ENCODE assay signal across 8 mouse cellular contexts in genomic region chr16:10522811-10523210, GRCm38 (mm10).
DNase-seq lines count a peak whose midpoint lies in the region.

No protein-coding gene starts in this region.

- DNase-seq in cerebellum, adult 8-10 months, result peak; percentile 61
- no peak for DNase-seq in cerebellum, adult 11 months
- DNase-seq in ovary, postnatal 14 days (ENCODE audit: low spot score), result peak; percentile 74
- no peak for DNase-seq in ovary, postnatal 10 days (ENCODE audit: low spot score)
- peak; percentile 56 for DNase-seq in embryo, embryonic 10 days (ENCODE audit: low spot score)
- peak; percentile 85 for DNase-seq in kidney, postnatal 10 days
- DNase-seq in lung, postnatal 10 days, result peak; percentile 84
- peak; percentile 67 to 83 for DNase-seq in spleen, adult 18-20 months

Comparison
In these comparisons a context has a peak if more than half of its experiments do, and no peak if none do; other contexts are left out.
1. DNase-seq: peak in cerebellum, adult 8-10 months (single experiment), ovary, postnatal 14 days (single experiment), embryo, embryonic 10 days (single experiment), kidney, postnatal 10 days (single experiment), lung, postnatal 10 days (single experiment) and spleen, adult 18-20 months (2 of 2); none in cerebellum, adult 11 months (single experiment) and ovary, postnatal 10 days (single experiment).